Mouse (Mus musculus) spleen, postnatal 36 days (tissue): ENCODE data around the gene Agt.

ENCODE experiments used
- DNase-seq, 2 experiments: peaks; one replicate each; pipeline ENCODE4 v3.0.0; 2022; ENCODE audit warnings: low spot score in 2 of 2, mixed read lengths in 1 of 2

Agt gene

GRCm38 (mm10) chr8:124569593-124569992 is at the start of gene Agt:
Agt (minus strand) TSS chr8:124569706.
- no peak for DNase-seq

DNA sequence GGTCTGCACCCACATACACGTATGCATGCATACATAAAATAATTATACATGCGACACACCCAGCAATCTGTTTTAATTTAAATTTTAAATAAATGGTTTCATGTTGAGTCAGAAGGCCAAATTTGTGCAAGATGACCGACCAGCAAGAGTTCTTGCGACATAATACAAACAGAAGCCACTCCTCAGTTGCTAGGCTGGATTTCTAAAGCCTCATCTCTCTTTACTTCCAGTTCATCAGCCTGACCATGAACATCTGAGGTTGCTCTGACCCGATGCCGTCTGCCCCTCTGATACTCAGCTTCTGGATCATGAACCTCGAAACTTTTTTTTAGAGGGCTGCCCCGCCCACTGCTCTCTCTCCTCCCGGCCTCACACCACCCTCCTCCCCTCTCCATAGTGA is 48.7 kb upstream of the Agt start:
- no peak for DNase-seq

GRCm38 (mm10) chr8:124617266-124617869 is 47.9 kb upstream of the Agt start:
- peak; percentile 41 for DNase-seq

DNA sequence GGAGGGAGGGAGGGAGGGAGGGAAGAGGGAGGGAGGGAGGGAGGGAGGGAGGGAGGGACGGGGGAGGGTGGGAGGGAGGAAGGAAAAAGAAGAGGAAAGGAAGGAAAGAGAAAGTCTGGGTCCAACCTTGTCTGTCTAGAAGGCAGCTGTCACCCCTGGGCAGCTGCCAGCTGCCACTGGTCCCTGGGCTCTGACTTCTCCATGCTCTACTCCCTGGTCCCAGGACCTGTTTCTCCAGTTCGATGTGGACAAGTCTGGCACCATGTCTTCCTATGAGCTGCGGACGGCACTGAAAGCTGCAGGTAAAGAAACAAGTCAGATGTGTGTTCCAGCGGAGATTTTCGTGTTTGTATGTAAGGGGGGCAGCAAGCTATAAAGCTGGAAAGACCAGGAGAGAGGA is 44.8 kb upstream of the Agt start:
- no peak for DNase-seq

- DNase-seq = no peak
These were observed 39.5 kb upstream of the Agt start for GRCm38 (mm10) chr8:124608972-124609353.

GRCm38 (mm10) chr8:124608239-124608971 is 38.9 kb upstream of the Agt start:
- DNase-seq = no peak

GRCm38 (mm10) chr8:124604066-124604465 is 34.6 kb upstream of the Agt start:
- DNase-seq = no peak

GRCm38 (mm10) chr8:124589393-124589792 is 19.9 kb upstream of the Agt start:
- DNase-seq = no peak

GRCm38 (mm10) chr8:124586556-124586955 is 17.1 kb upstream of the Agt start:
- DNase-seq = no peak

DNA sequence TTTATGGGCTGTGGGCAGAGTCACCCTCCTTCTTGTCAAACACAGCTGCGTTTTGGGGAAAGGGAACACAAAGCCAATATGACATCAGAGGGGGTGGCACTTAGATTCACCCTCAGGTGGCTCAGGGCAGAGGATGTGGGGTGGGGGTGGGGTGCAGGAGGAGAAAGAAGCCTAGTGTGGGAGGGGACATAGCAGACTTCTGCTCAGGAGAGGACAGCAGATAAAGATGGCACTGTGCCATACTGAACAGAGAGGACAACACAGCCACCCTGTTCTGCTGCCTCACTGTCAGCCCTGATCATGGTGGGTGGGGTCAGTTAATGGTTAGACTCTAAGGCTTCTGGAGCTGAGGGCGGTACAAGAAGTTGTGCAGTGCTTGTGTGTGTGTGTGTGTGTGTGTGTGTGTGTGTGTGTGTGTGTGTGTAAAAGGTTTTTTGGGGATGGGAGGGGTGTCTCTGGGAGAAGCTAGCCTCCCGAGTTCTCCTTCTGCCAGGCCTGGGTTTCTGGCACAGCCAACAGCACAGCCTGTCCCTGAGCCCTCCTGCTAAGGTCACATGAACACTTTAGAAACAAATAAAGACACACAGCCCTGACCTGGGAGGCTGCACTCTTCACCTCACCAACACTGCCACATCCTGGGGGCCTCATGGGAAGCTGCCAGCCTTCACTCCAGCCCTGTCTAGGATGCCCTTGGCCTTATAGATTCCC is 16.4 kb upstream of the Agt start:
- no peak for DNase-seq

DNA sequence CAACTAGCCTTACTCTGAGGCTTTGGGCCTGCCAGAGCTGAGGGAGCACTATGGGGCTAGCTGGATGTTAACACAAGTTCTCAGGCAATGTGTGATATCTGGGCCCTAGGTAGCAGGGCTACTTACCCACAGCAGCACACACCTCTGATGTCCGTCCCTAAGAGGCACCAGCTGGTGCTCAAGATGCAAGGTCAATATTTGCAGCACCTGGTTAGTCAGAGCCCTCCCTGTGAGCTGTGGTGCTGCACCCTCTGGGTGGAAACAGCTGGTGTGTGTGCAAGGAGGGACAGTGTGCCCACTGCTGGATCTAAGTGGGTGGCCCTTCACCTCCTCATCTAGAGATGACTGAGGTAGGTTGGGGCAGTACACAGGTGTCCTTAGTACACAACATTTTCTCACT is 7.2 kb upstream of the Agt start:
- DNase-seq = no peak

DNA sequence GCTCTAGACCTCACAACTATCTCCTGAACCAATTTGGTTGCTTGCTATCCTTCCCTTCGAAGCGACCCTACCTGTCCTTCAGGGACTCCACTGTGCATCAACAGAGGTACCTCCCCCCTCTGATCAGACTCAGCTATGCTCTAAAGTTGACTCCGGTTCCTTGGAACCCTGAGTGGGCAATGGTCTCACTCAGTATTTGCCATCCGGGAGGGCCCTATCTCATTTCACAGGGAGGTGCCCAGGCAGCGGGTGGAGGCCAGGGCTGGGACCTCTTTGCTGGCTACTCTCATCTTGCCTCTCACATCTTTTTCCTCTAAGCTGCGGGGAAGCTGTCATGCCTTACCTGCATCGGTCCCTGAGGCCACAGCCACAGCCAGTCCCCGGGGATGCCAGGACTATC is 6.3 kb upstream of the Agt start, which contains the start of gene Capn9:
Gene Capn9, plus strand, starts transcription at position 301 of the 400 bp plus-strand sequence.
- no peak for DNase-seq

DNA sequence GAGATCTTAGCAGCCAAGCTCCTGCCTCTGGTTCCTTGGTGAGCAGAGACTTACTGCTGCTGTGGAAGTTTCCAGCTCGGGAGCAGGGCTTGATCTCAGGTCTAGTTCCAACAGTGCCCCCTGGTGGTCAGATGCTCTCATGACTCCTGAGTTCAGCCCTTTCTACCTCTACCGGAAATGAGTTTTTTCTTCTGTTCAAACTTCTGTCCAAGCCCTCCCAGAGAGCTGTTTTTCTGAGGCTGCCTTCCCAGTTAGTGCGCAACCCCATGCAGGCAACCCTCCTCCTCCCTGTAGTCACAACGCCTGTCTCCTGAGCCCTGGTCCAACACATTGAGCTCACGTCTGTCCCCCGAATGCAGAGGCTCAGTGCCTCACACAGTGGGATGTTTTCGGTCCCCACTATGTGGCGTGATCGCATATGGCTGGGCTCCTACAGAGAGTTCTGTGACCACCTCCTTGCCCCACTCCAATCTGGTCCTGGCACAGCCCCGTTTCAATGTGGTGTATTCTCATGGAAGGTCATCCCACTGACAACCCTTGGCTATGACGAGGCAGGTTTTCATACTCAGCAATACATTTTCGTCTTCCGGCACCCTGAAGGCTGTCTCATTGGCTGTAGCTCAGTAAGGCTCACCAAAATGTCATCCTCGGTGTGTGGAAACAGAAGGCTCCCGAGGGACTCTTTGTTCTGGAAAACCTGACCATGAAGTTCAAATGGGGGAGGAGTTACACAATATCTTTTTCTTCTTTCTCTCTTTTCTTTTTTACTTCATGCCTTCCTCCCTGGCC is 4.2 kb upstream of the Agt start:
- peak; percentile 62 to 63 for DNase-seq

GRCm38 (mm10) chr8:124572430-124572775 is 2.9 kb upstream of the Agt start:
- no peak for DNase-seq

GRCm38 (mm10) chr8:124571732-124572429 is 2.4 kb upstream of the Agt start:
- no peak for DNase-seq

DNA sequence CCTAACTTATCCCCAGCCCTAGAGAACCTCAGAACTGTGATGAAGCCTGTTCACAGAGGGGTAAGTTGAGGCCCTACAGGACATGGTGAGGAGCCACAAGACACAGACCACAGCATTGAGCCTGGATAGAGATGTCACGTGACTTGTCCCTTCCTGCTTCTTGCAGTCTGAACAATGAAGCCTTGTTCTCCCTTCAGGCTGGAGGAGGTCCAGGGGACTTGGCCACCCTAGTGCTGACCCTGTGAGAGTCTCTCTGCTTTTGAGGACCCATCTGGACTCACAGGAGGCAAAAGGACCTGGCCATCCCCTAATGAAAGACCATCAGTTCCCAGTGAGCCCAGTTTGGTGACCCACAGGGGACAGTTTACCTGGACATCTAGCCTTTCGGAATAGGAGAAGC is 406 bp downstream of the Agt start:
- no peak for DNase-seq

DNA sequence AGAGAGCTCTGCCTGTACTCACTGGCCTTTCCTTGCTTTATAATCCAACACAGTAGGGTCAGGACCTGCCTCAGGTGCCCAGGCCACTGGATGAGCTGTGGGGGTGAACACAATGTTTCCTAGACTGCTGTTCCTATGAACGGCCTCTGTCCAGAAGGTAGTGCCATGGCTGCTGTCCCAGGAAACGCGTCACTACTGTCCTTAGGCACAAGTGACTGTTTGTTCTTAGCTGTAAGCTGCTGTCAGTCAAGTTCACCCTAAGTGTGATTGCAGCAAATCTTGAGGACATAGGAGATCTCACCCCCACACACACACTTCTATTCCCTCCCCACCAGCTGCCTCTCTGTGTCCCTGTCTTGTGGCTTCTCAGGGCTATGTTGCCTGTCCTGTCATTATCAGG is 1.9 kb downstream of the Agt start:
- no peak for DNase-seq

DNA sequence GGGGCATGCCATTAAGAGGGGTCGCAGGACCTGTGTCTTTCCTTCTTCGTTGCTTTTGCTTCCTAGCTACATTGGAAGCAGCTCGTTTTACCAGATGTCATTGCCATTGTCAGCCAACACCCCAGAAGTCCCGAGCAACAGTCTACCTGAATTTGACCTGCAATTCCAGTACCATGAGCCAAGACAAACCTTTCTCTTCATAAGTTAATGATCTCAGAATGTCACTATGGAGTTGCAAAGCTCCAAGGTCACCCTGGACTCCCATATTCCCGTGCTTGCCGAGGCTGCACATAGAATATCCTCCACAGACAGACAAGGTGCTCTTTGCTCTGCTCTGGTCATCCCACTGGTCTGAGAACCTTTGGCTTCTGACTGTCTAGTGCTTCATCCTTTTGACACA is 2.4 kb downstream of the Agt start:
- no peak for DNase-seq

DNA sequence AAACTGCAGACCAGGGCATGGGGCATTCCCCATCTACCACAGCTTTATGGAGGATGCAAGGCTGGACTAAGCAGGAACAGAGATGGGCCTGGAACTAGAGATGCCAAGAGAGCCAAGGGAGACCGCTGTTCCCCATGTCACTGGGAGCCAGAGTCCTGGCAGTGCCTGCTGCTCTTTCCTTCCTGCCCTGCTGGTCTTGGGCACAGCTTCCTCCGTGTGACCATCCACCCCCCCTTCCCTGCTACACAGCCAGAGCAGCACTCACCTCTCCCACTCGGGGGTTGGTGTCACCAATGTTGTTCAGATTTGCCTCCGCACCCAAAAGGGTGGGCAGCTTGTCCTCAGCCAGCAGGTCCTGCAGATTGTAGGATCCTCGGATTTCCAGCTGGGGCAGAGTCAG is 12.0 kb downstream of the Agt start:
- no peak for DNase-seq

GRCm38 (mm10) chr8:124556658-124557057 is 12.8 kb downstream of the Agt start:
- DNase-seq = no peak

- no peak for DNase-seq
These were observed 13.3 kb downstream of the Agt start for GRCm38 (mm10) chr8:124556164-124556563.
